Mouse (Mus musculus): ENCODE measurements around the gene Zfpm1. TPM values are rescaled to one million over a fixed set of nuclear protein-coding genes. Genes with fewer than 3 reads are reported as not detected.
A peak's percentile ranks its signal among the peaks of the same experiment; 100 is the strongest.

The Zfpm1 gene
- total and polyA plus RNA-seq, 2 experiments = 7.9 to 67.5 TPM

- no peak overlapping the region for H3K4me3 ChIP-seq (ENCODE audit: insufficient read depth, low read depth, low read length)
- H3K9ac ChIP-seq (ENCODE audit: low read depth, low read length) = no peak overlapping the region
- H3K27ac ChIP-seq (replicated peaks; ENCODE audit: insufficient read depth, low read depth, low read length) = no peak overlapping the region
- H3K4me1 ChIP-seq (ENCODE audit: control insufficient read depth, insufficient read depth, low read length) = peaks cover 35% of the 10 kb centered on the region
- H3K36me3 ChIP-seq (ENCODE audit: control insufficient read depth, insufficient read depth, low read length) = peaks cover 34% of the 10 kb centered on the region
- H3K79me2 ChIP-seq (ENCODE audit: control insufficient read depth, insufficient read depth, low read length) = no peaks in the 10 kb centered on the region
- DNase-seq (ENCODE audit: extremely low read depth, low read depth, low spot score) = peak; percentile 62
- 54% methylated on average over 6 of the region's 6 CpGs for WGBS
- H3K27me3 ChIP-seq (ENCODE audit: control insufficient read depth, insufficient read depth, low read length) = no peaks in the 10 kb centered on the region
- peak; percentile 96 for TF ChIP-seq CTCF (IDR thresholded peaks at IDR 0.05; ENCODE audit: low read depth, low read length)
- no peak for TF ChIP-seq POLR2A (IDR thresholded peaks at IDR 0.05; ENCODE audit: extremely low read depth, insufficient read depth, low read length)
These were observed 51.0 kb downstream of the Zfpm1 start for GRCm38 (mm10) chr8:122332753-122333506.

GRCm38 (mm10) chr8:122333531-122333930, 51.6 kb downstream of the Zfpm1 start:
- Histone ChIP-seq H3K36me3 (ENCODE audit: control insufficient read depth, insufficient read depth, low read length) (peaks cover 34% of the 10 kb centered on the region), H3K9ac (ENCODE audit: low read depth, low read length) (no peak overlapping the region), H3K27me3 (ENCODE audit: control insufficient read depth, insufficient read depth, low read length) (no peaks in the 10 kb centered on the region), H3K4me1 (ENCODE audit: control insufficient read depth, insufficient read depth, low read length) (peaks cover 35% of the 10 kb centered on the region), H3K27ac (replicated peaks; ENCODE audit: insufficient read depth, low read depth, low read length) (no peak overlapping the region), H3K79me2 (ENCODE audit: control insufficient read depth, insufficient read depth, low read length) (no peaks in the 10 kb centered on the region), H3K4me3 (ENCODE audit: insufficient read depth, low read depth, low read length) (no peak overlapping the region)
- DNase-seq (ENCODE audit: extremely low read depth, low read depth, low spot score) = no peak
- WGBS = 94% methylated on average over 7 of the region's 7 CpGs
- no peak for TF ChIP-seq POLR2A (IDR thresholded peaks at IDR 0.05; ENCODE audit: extremely low read depth, insufficient read depth, low read length)

DNA sequence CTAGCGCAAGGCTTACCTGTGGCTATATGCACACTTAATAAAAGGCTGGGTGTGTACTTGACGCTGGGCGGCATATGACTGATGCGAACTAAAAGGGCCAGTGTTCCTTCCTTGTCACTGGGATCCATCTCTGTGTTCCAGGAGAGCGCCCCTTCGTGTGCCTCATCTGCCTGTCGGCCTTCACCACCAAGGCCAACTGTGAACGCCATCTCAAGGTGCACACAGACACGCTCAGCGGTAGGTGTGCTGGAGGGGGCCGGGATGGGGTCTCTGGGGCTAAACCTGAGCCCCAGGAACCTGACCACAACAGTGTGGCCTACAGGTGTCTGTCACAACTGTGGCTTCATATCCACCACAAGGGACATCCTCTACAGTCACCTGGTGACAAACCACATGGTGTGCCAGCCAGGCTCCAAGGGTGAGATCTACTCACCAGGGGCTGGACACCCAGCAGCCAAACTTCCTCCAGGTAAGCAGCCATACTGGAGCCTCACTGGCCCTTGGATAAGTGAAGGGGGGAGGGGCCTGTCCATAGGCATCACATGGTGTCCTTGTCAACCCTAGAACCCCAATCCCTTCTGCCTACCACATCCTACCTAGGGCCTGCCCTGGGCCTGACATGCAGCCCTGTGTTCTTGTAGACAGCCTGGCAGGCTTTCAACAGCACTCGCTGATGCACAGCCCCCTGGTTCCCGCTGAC, 53.0 kb downstream of the Zfpm1 start:
- Histone ChIP-seq H3K36me3 (ENCODE audit: control insufficient read depth, insufficient read depth, low read length) (peaks cover 34% of the 10 kb centered on the region), H3K4me3 (ENCODE audit: insufficient read depth, low read depth, low read length) (no peak overlapping the region), H3K9ac (ENCODE audit: low read depth, low read length) (no peak overlapping the region), H3K27ac (replicated peaks; ENCODE audit: insufficient read depth, low read depth, low read length) (no peak overlapping the region), H3K4me1 (ENCODE audit: control insufficient read depth, insufficient read depth, low read length) (peaks cover 23% of the 10 kb centered on the region), H3K27me3 (ENCODE audit: control insufficient read depth, insufficient read depth, low read length) (no peaks in the 10 kb centered on the region), H3K79me2 (ENCODE audit: control insufficient read depth, insufficient read depth, low read length) (no peaks in the 10 kb centered on the region)
- 98% methylated on average over 13 of the region's 13 CpGs for WGBS
- DNase-seq (ENCODE audit: extremely low read depth, low read depth, low spot score) = no peak
- no peak for TF ChIP-seq CTCF (IDR thresholded peaks at IDR 0.05; ENCODE audit: low read depth, low read length)
- TF ChIP-seq POLR2A (IDR thresholded peaks at IDR 0.05; ENCODE audit: extremely low read depth, insufficient read depth, low read length) = no peak

- Histone ChIP-seq H3K36me3 (ENCODE audit: control insufficient read depth, insufficient read depth, low read length) (peaks cover 34% of the 10 kb centered on the region), H3K27me3 (ENCODE audit: control insufficient read depth, insufficient read depth, low read length) (no peaks in the 10 kb centered on the region), H3K79me2 (ENCODE audit: control insufficient read depth, insufficient read depth, low read length) (no peaks in the 10 kb centered on the region), H3K4me3 (ENCODE audit: insufficient read depth, low read depth, low read length) (no peak overlapping the region), H3K27ac (replicated peaks; ENCODE audit: insufficient read depth, low read depth, low read length) (no peak overlapping the region), H3K4me1 (ENCODE audit: control insufficient read depth, insufficient read depth, low read length) (peaks cover 15% of the 10 kb centered on the region), H3K9ac (ENCODE audit: low read depth, low read length) (no peak overlapping the region)
- TF ChIP-seq CTCF (IDR thresholded peaks at IDR 0.05; ENCODE audit: low read depth, low read length) (no peak), POLR2A (IDR thresholded peaks at IDR 0.05; ENCODE audit: extremely low read depth, insufficient read depth, low read length) (no peak)
- 93% methylated on average over 57 of the region's 57 CpGs for whole genome bisulfite sequencing
- DNase-seq (ENCODE audit: extremely low read depth, low read depth, low spot score) = no peak
These were observed 53.8 kb downstream of the Zfpm1 start for GRCm38 (mm10) chr8:122335638-122336250.

DNA sequence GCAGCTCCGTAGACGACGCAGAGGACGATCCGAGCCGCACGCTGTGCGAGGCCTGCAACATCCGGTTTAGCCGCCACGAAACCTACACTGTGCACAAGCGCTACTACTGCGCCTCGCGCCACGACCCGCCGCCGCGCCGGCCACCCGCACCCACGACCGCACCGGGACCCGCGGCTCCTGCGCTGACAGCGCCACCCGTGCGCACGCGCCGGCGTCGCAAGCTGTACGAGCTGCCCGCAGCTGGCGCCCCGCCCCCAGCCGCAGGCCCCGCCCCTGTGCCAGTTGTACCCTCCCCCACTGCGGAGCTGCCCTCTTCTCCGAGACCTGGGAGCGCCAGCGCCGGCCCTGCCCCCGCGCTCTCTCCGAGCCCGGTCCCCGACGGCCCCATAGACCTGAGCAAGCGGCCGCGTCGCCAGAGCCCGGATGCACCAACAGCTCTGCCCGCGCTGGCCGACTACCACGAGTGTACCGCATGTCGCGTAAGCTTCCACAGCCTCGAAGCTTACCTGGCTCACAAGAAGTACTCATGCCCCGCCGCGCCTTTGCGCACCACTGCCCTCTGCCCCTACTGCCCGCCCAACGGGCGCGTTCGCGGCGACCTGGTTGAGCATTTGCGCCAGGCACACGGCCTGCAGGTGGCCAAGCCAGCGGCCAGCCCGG, 54.4 kb downstream of the Zfpm1 start:
- no peak overlapping the region for H3K4me3 ChIP-seq (ENCODE audit: insufficient read depth, low read depth, low read length)
- H3K27me3 ChIP-seq (ENCODE audit: control insufficient read depth, insufficient read depth, low read length) = no peaks in the 10 kb centered on the region
- no peak overlapping the region for H3K9ac ChIP-seq (ENCODE audit: low read depth, low read length)
- H3K27ac ChIP-seq (replicated peaks; ENCODE audit: insufficient read depth, low read depth, low read length) = no peak overlapping the region
- 90% methylated on average over 81 of the region's 81 CpGs for WGBS
- H3K36me3 ChIP-seq (ENCODE audit: control insufficient read depth, insufficient read depth, low read length) = peaks cover 34% of the 10 kb centered on the region
- H3K4me1 ChIP-seq (ENCODE audit: control insufficient read depth, insufficient read depth, low read length) = peaks cover 9% of the 10 kb centered on the region; the same call in 1 of the 2 replicates
- H3K79me2 ChIP-seq (ENCODE audit: control insufficient read depth, insufficient read depth, low read length) = no peaks in the 10 kb centered on the region
- DNase-seq (ENCODE audit: extremely low read depth, low read depth, low spot score) = no peak
- TF ChIP-seq CTCF (IDR thresholded peaks at IDR 0.05; ENCODE audit: low read depth, low read length) = no peak
- TF ChIP-seq POLR2A (IDR thresholded peaks at IDR 0.05; ENCODE audit: extremely low read depth, insufficient read depth, low read length) = no peak

Data from liver, adult 2 months (tissue).